Mouse (Mus musculus) G1E-ER4 (cell line): ENCODE measurements around the gene AW549877. TPM values are rescaled to one million over a fixed set of nuclear protein-coding genes. Genes with fewer than 3 reads are reported as not detected.

Experiments
- GATA1 ChIP-seq: IDR thresholded peaks from one replicate; pipeline ENCODE4 v1.8.0; 2012; ENCODE audit warnings: low read length, inconsistent platforms
- polyA plus RNA-seq: library from polyadenylated mRNA; stranded (reverse); fragments of >175 nt; gene quantifications from 2 replicates; pipeline ENCODE4 v1.2.3, GENCODE M21; 2012

Gene AW549877
- polyA plus RNA-seq, 1 experiment, result 2.0 TPM

DNA sequence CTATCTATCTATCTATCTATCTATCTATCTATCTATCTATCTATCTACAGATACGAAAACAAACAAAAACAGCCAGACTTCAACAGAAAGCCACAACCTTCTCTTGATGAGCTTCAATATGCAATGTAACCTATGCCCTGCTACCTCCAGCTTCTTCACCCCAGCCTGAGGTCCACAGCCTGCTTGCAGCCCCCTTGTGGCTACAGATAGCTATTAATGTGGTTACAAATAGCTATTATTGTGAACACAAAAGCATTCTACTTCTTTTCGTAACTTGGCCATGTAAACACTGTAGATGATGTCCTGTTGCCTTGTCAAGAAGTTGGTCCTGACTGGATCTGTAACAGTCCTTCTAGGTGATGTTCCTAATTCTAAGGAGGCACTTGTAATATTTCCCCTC is 57.4 kb downstream of the AW549877 start:
- TF ChIP-seq GATA1, result no peak

DNA sequence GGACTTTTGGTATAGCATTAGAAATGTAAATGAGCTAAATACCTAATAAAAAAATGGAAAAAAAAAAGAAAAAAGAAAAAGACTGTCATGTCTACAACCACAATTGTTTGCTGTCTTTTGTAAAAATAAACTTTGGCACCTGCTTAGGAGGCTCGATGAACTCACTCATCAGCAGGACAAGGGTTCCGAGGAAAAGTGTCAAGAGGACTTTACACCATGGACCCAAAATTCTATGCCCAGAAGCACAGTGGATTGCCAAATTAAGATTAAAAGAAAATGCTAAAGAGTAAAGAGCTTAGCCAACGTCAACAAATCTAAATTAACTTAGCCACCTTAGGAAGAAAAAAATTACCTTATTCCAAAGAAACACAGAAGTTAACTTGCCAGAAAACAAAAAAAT is 59.5 kb downstream of the AW549877 start:
- no peak for TF ChIP-seq GATA1

DNA sequence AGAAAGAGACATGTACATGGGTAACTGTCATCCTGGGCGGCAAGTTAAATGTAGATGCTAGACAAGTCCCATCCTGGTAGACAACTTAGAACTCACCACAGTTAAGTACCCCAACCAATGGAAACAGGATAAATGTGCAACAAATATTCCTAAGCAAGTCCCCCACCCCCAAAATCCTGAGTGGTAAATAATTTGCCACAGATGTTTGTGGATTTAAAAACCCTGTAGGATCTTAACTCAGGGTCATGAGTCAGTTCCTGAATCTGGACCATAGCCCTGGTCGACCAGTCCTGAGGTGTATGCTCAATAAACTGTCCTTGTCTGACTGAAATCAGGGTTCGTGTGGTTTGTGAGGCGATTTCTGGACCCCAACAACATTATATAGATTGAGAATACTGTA is 62.1 kb downstream of the AW549877 start:
- TF ChIP-seq GATA1, result no peak

Other genes starting within 250 kb of the AW549877 start
- gene Fbxo4, start 16.2 kb downstream of the AW549877 start, polyA plus RNA-seq, result 5.7 and 10.2 TPM in 2 replicates
- 29.7 and 36.8 TPM in 2 replicates for gene Oxct1, start 30.6 kb upstream of the AW549877 start, polyA plus RNA-seq